Mouse (Mus musculus) embryonic fibroblast, embryonic 13.5 days (primary cell): ENCODE data around the gene Inpp5f.
"Not testable (repeated sequence)": the region's sequence is repeated elsewhere in the genome, so short reads cannot be mapped to it uniquely, and the experiment has no call there.

ENCODE experiments used
- CTCF ChIP-seq: IDR thresholded peaks from 2 replicates; pipeline ENCODE4 v1.5.1; 2011; ENCODE audit warnings: mild to moderate bottlenecking, control low read depth, low read length, moderate library complexity, borderline replicate concordance; ENCODE audit not compliant: insufficient read depth
- POLR2A ChIP-seq: IDR thresholded peaks from 2 replicates; pipeline ENCODE4 v1.6.1; 2011; ENCODE audit warnings: low read depth, mild to moderate bottlenecking, control low read depth, low read length, moderate library complexity

- TF ChIP-seq CTCF, POLR2A: not testable (repeated sequence)
Observed at GRCm38 (mm10) chr7:128569429-128569828, 41.7 kb upstream of the Inpp5f start.
